Mouse (Mus musculus): ENCODE data around the gene Hoxd10.

Gene Hoxd10

DNA sequence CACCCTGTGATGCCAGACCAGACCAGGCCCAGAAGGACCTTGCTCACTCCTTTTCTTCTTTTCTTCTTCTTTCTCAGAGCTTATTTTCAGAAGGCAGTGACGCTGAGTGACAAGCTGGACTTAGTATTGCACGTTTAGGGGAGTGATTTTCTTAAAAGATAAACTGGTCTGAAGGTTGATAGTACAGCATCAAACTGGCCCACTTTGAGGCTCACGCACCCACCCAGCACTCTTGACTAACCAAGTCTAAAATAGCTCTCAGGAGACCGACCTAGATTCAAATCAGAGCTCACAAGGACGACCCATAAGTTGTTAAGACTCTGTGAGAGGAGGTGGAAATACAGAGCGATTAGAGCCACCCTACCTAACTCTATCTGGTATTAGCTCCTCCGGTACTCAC lies 25.3 kb upstream of the Hoxd10 start:
- DNase-seq (ENCODE audit: low read depth, low spot score) = no peak

DNA sequence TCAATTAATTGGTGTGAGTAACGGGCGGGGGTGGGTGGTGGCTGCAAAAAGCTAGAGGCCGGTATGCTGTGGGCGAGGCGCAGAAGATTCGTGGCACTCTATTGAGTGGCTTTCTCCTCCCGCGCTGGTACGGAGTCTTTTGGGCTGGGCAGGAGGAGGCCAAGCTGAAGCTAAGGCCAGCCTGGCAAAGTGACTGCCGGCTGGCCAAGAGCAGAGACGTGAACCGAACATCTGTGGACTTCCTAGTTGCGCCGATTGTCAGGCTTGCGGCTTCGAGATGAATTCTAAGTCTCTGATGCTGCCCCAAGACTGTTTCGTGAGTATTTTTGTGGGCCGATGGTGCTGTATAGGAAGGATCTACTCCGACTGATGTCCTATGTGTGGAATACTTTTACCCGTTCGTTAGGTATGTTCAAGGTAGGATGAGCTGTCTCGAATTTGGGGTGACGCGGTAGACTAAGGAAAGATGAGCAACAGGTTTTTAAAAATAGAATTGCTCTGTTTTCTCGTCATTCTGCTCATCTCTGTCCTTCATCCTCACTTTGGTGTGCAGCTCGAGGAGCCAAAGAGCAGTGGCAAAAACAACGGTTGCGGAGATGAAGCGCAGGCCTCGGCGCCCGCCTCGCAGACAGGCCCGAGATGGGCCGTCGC lies 24.4 kb upstream of the Hoxd10 start:
- no peak for DNase-seq (ENCODE audit: low read depth, low spot score)

GRCm38 (mm10) chr2:74667842-74668357 lies 23.8 kb upstream of the Hoxd10 start, which contains the start of gene Hoxd13:
TSS of gene Hoxd13 (plus strand) at chr2:74668310.
- no peak for DNase-seq (ENCODE audit: low read depth, low spot score)

GRCm38 (mm10) chr2:74668370-74669229 lies 23.1 kb upstream of the Hoxd10 start:
- DNase-seq (ENCODE audit: low read depth, low spot score) = no peak

- no peak for DNase-seq (ENCODE audit: low read depth, low spot score)
Observed at GRCm38 (mm10) chr2:74669230-74669578, 22.5 kb upstream of the Hoxd10 start.

- DNase-seq (ENCODE audit: low read depth, low spot score) = no peak
Observed at GRCm38 (mm10) chr2:74669650-74670235, 22.0 kb upstream of the Hoxd10 start.

DNA sequence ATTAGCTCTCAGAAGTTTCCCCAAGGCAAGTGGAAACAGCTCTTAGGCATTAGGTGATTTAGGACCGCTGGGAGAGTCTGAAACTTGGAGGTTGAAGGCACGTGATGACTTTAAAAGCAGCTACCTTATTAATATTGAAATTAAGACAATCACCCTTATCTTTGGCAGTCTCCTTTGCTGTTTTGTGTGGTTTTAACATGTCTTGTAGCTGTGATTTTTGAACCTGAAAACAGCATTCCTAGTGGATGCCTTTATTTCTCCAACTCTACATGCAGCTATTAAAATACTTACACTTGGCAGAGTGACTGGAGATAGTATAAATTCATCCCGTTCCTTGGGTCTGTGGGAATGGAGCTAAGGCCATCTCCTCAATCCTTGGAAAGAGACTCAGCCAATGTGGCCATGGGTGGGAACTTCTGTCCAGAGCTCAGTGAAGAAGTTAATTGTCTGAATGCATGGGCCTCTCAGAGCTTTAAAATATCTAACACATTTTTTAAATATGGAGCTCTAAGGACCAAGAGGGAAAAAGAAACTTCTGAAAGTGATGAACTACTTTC lies 21.0 kb upstream of the Hoxd10 start:
- no peak for DNase-seq (ENCODE audit: low read depth, low spot score)

GRCm38 (mm10) chr2:74671847-74672246 lies 19.9 kb upstream of the Hoxd10 start:
- DNase-seq (ENCODE audit: low read depth, low spot score) = no peak

GRCm38 (mm10) chr2:74672481-74673362 lies 19.0 kb upstream of the Hoxd10 start:
- peak; percentile 56 for DNase-seq (ENCODE audit: low read depth, low spot score)

DNA sequence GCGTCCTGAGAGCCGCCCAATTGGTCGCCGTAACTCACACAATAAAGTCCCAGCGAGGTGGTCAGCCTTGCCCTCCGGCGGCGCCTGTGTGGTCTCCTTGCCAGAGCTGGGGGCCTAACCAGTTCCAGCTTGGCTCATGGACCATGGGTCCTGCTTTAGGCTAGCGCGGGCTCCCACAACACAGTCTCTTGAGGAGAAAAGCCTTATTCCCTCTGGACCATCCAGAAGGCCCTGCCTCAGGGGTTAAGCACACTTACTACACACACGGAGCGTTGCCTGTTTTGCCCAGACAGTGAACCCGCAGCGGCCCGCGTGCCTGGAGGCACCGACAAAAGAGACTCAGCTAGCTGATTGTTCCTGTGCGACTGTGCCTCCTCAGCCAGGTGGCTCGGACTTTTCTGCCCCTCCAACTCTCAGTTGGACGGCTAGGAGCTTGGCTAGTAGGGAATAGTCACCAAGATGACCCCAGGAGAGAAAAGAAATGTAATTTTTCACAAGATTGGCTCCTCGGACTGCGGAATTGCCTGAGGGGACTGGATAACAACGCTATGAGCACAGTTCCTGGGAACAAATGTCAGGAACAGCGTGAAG lies 17.8 kb upstream of the Hoxd10 start:
- no peak for DNase-seq (ENCODE audit: low read depth, low spot score)

DNA sequence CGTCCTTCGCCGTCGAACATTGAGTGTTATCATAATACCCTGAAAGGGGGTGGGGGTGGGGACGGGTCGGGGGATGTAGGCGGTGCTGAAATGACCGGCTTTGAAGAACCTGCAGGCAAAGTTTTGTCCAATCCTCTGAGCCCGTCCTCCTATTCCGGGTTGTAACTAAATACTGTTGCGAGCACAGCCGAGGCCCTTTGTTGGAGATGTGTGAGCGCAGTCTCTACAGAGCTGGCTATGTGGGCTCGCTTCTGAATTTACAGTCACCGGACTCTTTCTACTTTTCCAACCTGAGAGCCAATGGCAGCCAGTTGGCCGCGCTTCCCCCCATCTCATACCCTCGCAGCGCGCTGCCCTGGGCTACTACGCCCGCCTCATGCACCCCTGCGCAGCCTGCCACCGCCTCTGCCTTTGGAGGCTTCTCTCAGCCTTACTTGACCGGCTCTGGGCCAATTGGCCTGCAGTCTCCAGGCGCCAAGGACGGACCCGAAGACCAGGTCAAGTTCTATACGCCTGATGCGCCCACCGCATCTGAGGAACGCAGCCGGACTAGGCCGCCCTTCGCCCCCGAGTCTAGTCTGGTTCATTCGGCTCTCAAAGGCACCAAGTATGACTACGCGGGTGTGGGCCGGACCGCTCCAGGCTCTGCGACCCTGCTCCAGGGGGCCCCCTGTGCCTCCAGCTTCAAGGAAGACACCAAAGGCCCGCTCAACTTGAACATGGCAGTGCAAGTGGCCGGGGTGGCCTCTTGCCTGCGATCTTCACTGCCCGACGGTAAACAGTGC lies 16.7 kb upstream of the Hoxd10 start, which contains the start of gene Hoxd12:
Gene Hoxd12 (plus strand): TSS at position 133 of the 785 bp plus-strand sequence.
- no peak for DNase-seq (ENCODE audit: low read depth, low spot score)

DNA sequence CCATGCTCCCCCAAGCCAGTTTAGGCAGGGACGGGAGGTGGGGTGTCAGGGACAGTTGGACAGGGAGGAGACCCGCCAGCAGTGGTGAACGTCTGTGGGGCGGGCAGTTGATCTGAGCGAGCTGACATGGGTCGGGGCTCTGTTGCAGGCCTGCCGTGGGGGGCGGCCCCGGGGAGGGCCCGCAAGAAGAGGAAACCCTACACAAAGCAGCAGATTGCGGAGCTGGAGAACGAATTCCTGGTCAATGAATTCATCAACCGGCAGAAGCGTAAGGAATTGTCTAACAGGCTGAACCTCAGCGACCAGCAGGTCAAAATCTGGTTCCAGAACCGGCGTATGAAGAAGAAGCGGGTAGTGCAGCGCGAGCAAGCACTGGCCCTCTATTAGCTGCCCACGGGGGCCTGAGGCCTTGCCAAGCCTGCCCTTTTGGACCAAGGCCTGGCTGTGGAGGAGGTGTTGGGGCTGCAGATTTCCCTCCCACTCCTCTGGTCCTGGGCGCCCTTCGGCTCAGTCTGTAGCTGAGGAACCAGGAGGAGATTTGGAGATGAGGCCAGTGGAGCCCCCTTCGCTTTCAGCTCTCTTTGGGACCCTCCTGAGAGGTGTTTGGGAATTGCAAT lies 15.9 kb upstream of the Hoxd10 start:
- DNase-seq (ENCODE audit: low read depth, low spot score) = no peak

DNA sequence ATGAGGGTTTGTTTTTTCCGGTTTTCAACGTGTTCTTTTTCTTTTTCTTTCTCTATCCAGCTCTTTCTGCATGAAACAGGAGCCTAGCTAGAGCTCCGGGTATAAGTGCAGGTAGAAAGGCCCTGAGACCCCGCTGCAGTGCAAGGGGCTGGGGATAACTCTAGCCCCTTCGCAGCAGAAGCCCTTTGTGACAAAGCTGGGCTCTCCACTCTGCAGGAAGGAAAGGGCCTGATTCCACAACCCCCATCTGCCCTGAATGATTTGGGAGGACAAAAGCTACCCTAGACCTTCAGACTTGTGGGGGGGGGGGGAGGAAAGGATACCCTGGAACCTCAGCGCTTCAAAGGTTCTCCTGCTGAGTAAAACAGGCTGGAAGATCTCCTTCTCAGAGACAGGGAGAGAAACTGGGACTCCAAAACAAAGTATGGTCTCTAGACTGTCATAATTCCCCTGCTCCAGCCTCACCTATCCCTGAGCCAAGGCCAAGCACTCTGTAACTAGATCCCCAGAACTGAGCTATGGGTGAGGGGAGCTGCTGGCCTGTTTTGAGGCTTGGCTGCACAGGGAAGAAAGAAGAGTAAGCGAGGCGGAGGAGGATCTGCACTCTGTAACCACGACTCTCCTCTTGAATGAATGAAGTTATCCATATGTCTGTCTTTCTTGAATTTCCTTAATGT lies 15.2 kb upstream of the Hoxd10 start:
- DNase-seq (ENCODE audit: low read depth, low spot score) = no peak

- no peak for DNase-seq (ENCODE audit: low read depth, low spot score)
Observed at GRCm38 (mm10) chr2:74677106-74677505, 14.6 kb upstream of the Hoxd10 start.

- no peak for DNase-seq (ENCODE audit: low read depth, low spot score)
Observed at GRCm38 (mm10) chr2:74678891-74679595, 12.7 kb upstream of the Hoxd10 start, which contains the start of gene Hoxd11. TSS of gene Hoxd11 (plus strand) at chr2:74679557.

- no peak for DNase-seq (ENCODE audit: low read depth, low spot score)
Observed at GRCm38 (mm10) chr2:74679596-74679971, 12.1 kb upstream of the Hoxd10 start.

DNA sequence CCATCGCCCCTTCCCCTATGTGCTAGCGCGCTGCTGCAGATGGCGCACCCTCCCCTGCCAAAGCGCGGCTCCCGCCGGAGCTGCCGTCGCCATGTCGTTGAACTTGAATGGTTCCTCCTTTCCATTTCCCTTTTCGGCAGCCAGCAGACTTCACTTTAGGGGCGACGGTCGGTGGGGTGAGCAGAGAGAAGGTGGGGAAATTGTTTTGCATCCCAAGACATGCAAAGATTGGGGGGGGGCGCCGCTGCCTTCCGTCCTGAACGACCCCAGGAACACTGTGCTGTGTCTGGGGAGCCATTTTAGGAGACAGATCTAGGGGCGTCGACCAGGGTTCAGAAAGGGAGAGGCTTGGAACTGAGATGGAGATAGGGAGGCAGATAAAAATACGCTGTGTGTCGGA lies 11.7 kb upstream of the Hoxd10 start:
- DNase-seq (ENCODE audit: low read depth, low spot score) = no peak
